Mouse (Mus musculus) liver, postnatal 0 days (tissue): ENCODE measurements around the gene Gstm2. TPM values are rescaled to one million over a fixed set of nuclear protein-coding genes. Genes with fewer than 3 reads are reported as not detected.
A peak's percentile ranks its signal among the peaks of the same experiment; 100 is the strongest.

Source experiments
- ATAC-seq: fragments of 200-750 bp; cut with Nextera tagmentation; 2 replicates; pipeline ENCODE4 v1.8.0; 2017; ENCODE audit warnings: mild to moderate bottlenecking, moderate library complexity
- DNase-seq: peaks from one replicate; pipeline ENCODE4 v3.0.0-alpha.2; 2016
- H3K27ac ChIP-seq: fragments of 300-500 bp; sonication (generic); 2 replicates; pipeline ENCODE4 v1.5.1; 2014; ENCODE audit warnings: antibody characterized with exemption, moderate library complexity, mild to moderate bottlenecking, low read depth
- H3K27me3 ChIP-seq: fragments of 300-500 bp; sonication (generic); 2 replicates; pipeline ENCODE4 v1.6.1; 2014; ENCODE audit warnings: low read length, control low read depth, mixed read lengths; ENCODE audit not compliant: insufficient read depth
- H3K36me3 ChIP-seq: fragments of 300-500 bp; sonication (generic); replicated peaks from 2 replicates; pipeline ENCODE4 v1.6.1; 2014; ENCODE audit warnings: mild to moderate bottlenecking, control low read depth, low read length, moderate library complexity, mixed read lengths; ENCODE audit not compliant: insufficient read depth
- H3K4me1 ChIP-seq: fragments of 300-500 bp; sonication (generic); 2 replicates; pipeline ENCODE4 v1.6.1; 2014; ENCODE audit warnings: antibody characterized with exemption, mild to moderate bottlenecking, control low read depth; ENCODE audit not compliant: insufficient read depth
- H3K4me2 ChIP-seq: fragments of 300-500 bp; sonication (generic); 2 replicates; pipeline ENCODE4 v1.6.1; 2014; ENCODE audit warnings: low read depth, mild to moderate bottlenecking, low read length, moderate library complexity, mixed read lengths
- H3K4me3 ChIP-seq: fragments of 300-500 bp; sonication (generic); 2 replicates; pipeline ENCODE4 v1.5.1; 2014; ENCODE audit warnings: low read depth, low read length
- H3K9ac ChIP-seq: fragments of 300-500 bp; sonication (generic); replicated peaks from 2 replicates; pipeline ENCODE4 v1.6.1; 2014; ENCODE audit warnings: mild to moderate bottlenecking, moderate library complexity
- H3K9me3 ChIP-seq: fragments of 300-500 bp; sonication (generic); 2 replicates; pipeline ENCODE4 v1.6.1; 2016; ENCODE audit warnings: mild to moderate bottlenecking, control low read depth, low read length, mixed read lengths
- CTCF ChIP-seq: sonication (generic); IDR thresholded peaks from 2 replicates; pipeline ENCODE4 v1.5.1; 2016; ENCODE audit warnings: antibody characterized with exemption, low read depth
- EP300 ChIP-seq: IDR thresholded peaks from 2 replicates; pipeline ENCODE4 v1.6.1; 2016; ENCODE audit warnings: antibody characterized with exemption, low read depth, mild to moderate bottlenecking
- WGBS: fragments of 180-500 bp; shearing (Covaris S2); extraction: QIAGEN DNeasy Blood & Tissue Kit; methylation state at CpG from one replicate; pipeline ENCODE4 v1.1.7; 2014; ENCODE audit not compliant: insufficient replicate concordance; 5-methylcytosine and 5-hydroxymethylcytosine counted together
- polyA plus RNA-seq: library from polyadenylated mRNA; unstranded; fragments of >200 nt; fragmentation: Nextera tagmentation; extraction: Ambion mirVana; gene quantifications from 2 replicates; pipeline ENCODE4 v1.2.1, GENCODE M21; 2015

Gstm2 gene
- polyA plus RNA-seq, 1 experiment from 2014 or later, result 11.7 TPM

DNA sequence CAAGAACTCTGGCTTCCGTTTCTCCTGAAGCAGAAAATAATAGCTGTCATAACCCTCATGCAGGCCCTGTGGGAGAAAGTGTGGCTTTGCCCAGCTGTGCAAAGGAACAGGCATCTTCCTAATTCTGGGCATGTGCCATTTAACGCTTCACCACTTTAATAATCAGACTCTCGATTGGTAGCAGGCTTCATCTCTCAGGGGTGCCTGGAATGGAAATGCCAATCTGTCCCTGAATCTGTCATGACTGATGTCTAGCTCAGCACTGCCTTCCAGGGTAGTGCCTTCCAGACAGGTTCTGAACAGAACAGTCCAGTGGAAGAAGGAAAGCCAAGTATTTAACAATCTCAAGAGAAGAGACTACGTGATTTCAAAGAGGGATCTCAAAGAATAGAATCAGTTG, 45.0 kb downstream of the Gstm2 start:
- no peak overlapping the region for H3K27ac ChIP-seq
- 81% methylated on average over 4 of the region's 4 CpGs for WGBS

DNA sequence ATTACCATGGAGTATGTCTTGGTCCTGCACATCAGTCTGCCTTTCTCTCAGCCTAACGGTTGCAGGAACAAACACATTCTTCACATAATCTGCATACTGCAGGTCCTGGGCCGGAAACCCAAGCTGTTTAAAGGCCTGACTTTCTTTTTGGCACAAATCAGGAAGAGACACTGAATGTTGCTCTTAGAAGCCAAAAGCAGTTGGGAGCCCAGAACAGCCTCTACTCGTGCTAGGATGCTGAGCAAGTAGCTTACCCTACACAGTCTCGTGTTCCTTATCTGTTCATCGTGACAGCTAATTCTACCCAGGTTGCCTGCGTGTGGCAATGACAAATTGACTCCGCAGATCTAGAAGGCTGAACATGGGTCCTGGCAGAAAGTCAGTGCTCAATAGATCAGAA, 45.7 kb downstream of the Gstm2 start:
- Histone ChIP-seq H3K4me3 (no peak overlapping the region), H3K27ac (no peak overlapping the region), H3K36me3 (no peaks in the 10 kb centered on the region), H3K4me1 (peaks cover 3% of the 10 kb centered on the region; the same call in 1 of the 2 replicates), H3K27me3 (no peaks in the 10 kb centered on the region), H3K9me3 (no peaks in the 10 kb centered on the region), H3K4me2 (no peak overlapping the region), H3K9ac (no peak overlapping the region)
- DNase-seq (no peak), ATAC-seq (no peak)
- WGBS, result 72% methylated on average over 7 of the region's 7 CpGs
- no peak for TF ChIP-seq EP300
- no peak for TF ChIP-seq CTCF

More for the DNA sequence above, 45.0 kb downstream of the Gstm2 start:
- Histone ChIP-seq H3K9me3 (no peaks in the 10 kb centered on the region), H3K4me2 (no peak overlapping the region), H3K9ac (no peak overlapping the region), H3K27me3 (no peaks in the 10 kb centered on the region), H3K36me3 (no peaks in the 10 kb centered on the region), H3K4me1 (peaks cover 3% of the 10 kb centered on the region; the same call in 1 of the 2 replicates), H3K4me3 (no peak overlapping the region)
- DNase-seq, result no peak
- TF ChIP-seq EP300 (no peak), CTCF (no peak)
- no peak for ATAC-seq

DNA sequence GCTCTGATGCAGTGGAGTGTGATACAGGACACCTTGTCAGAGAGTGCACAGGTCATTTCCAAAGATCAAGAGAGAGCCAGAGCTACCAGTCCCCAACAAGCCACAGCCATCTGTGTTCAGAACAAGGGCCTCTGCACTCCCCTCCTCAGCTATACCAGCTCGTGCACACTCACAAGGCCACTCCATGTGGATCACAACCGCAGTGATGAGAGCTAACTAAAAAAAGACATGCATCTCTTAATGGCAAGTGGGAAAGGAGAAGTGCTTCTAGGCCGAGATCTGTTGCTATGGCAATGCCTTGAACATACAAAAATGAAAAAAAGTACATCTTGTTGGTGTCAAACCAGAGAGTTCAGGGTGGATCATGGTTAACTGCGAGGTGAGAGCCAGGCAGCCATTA, 46.4 kb downstream of the Gstm2 start:
- Histone ChIP-seq H3K4me1 (peaks cover 3% of the 10 kb centered on the region; the same call in 1 of the 2 replicates), H3K9ac (no peak overlapping the region), H3K4me3 (no peak overlapping the region), H3K27me3 (no peaks in the 10 kb centered on the region), H3K9me3 (no peaks in the 10 kb centered on the region), H3K4me2 (no peak overlapping the region), H3K36me3 (no peaks in the 10 kb centered on the region), H3K27ac (no peak overlapping the region)
- DNase-seq (no peak), ATAC-seq (no peak)
- no peak for TF ChIP-seq EP300
- TF ChIP-seq CTCF, result no peak
- WGBS, result 49% methylated on average over 4 of the region's 4 CpGs

DNA sequence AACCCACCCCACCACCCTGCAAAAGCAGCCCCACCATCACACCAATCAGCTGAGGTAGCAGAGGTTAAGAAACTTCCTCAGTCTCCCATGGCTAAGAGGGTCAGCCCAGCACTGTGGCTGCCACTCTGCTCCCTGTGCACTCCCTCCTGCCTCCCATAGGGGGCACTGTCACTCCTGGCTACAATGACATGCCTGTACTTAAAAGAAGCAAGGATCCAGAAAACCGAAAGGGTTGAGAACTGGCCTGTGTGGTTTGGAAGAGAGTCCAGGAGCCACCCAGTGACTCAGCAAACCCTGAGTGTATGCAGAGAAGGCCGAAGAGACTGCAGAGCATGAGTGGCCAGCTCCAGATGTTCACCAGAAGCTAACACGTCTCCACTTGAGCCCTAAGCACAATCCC, 46.9 kb downstream of the Gstm2 start:
- Histone ChIP-seq H3K9me3 (no peaks in the 10 kb centered on the region), H3K4me1 (peaks cover 3% of the 10 kb centered on the region; the same call in 1 of the 2 replicates), H3K4me2 (no peak overlapping the region), H3K4me3 (no peak overlapping the region), H3K27me3 (no peaks in the 10 kb centered on the region), H3K27ac (no peak overlapping the region), H3K36me3 (no peaks in the 10 kb centered on the region), H3K9ac (peak overlapping the region; percentile 21; the same call in 1 of the 2 replicates)
- 24% methylated on average over 3 of the region's 3 CpGs for WGBS
- TF ChIP-seq EP300 (no peak), CTCF (peak; percentile 90)
- DNase-seq, result peak; percentile 63
- peak; percentile 35; the same call in 1 of the 2 replicates for ATAC-seq

DNA sequence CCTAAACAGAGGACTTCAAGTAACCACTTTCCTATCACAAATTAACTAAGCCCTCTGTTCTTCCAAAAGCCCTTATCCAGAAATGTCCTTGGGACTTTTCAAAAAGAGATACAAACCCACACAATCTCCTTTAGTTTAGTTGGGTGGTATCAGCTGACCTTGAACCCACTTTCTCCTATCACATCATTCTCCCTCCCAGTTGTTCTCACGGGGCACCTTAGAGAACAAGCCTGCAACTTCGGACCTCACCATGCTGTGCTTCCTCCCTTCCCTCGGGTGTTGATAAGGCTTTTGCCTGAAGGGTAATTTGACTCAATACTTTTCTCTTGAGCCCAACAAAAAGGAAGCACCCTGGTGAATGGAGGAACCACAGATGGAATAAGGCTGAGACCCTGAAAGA, 50.4 kb downstream of the Gstm2 start:
- Histone ChIP-seq H3K9ac (no peak overlapping the region), H3K9me3 (no peaks in the 10 kb centered on the region), H3K4me1 (peaks cover 11% of the 10 kb centered on the region), H3K4me2 (no peak overlapping the region), H3K27ac (no peak overlapping the region), H3K36me3 (no peaks in the 10 kb centered on the region), H3K27me3 (no peaks in the 10 kb centered on the region), H3K4me3 (no peak overlapping the region)
- TF ChIP-seq CTCF, result no peak
- TF ChIP-seq EP300, result no peak
- no peak for ATAC-seq
- DNase-seq, result no peak
- WGBS, result 26% methylated on average over 3 of the region's 3 CpGs

DNA sequence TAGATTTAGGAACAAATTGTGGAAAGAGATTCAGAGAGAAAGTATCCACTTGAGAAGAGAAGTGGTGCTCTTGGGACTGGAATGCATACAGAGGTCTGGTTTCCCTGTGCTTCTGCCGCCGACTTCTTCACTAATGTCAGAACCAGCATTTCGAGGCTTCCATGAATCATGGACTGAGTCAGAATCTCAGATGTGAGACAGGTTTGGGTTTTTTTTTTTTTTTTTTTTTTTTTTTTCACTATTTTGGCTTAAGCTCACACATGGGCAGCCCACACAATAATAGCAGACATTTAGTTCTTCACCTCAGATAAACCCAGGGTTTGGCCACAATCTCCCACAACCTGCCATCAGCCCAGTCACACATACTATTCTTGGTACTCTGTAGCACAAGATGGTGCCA, 51.0 kb downstream of the Gstm2 start:
- no peak for ATAC-seq
- no peak overlapping the region for H3K27ac ChIP-seq
- no peak overlapping the region for H3K4me2 ChIP-seq
- no peaks in the 10 kb centered on the region for H3K9me3 ChIP-seq
- no peak for TF ChIP-seq EP300
- TF ChIP-seq CTCF, result no peak
- no peak overlapping the region for H3K9ac ChIP-seq
- H3K4me1 ChIP-seq, result peaks cover 15% of the 10 kb centered on the region
- H3K36me3 ChIP-seq, result no peaks in the 10 kb centered on the region
- no peak for DNase-seq
- H3K27me3 ChIP-seq, result no peaks in the 10 kb centered on the region
- WGBS, result 74% methylated on average over 3 of the region's 3 CpGs
- no peak overlapping the region for H3K4me3 ChIP-seq

DNA sequence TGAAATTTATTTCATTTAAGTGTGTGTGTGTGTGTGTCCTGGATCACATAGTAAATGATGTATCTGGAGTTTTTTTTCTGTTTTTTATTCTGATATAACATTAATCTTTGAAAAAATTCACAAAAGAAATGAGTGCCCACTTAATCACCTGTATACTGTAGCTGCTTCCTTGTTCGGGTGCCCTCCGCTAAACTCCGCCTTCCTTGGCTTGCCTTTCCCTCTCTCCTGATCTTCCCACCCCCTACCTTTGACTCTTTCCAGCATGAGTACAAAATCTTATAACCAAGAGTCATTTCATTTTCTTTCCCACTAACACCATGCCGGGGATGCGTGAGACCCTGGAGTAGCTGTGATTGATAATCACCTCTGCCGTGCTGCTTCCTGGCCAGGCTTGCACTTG, 54.1 kb downstream of the Gstm2 start:
- 0 out of 2 replicates have a peak overlapping the region, but pooled peaks have one; percentile 26 for H3K9ac ChIP-seq
- TF ChIP-seq CTCF (no peak), EP300 (no peak)
- 74% methylated on average over 6 of the region's 6 CpGs for WGBS
- DNase-seq, result no peak
- H3K4me1 ChIP-seq, result peaks cover 13% of the 10 kb centered on the region
- no peaks in the 10 kb centered on the region for H3K27me3 ChIP-seq
- no peak overlapping the region for H3K4me2 ChIP-seq
- ATAC-seq, result 0 out of 2 replicates have a peak, but pooled peaks have one; percentile 14
- H3K27ac ChIP-seq, result peak overlapping the region; percentile 86
- no peaks in the 10 kb centered on the region for H3K9me3 ChIP-seq
- H3K36me3 ChIP-seq, result no peaks in the 10 kb centered on the region
- no peak overlapping the region for H3K4me3 ChIP-seq

Other genes with a start within 250 kb of the Gstm2 start
- 6.6 and 7.2 TPM in 2 replicates for gene Csf1, start 226.0 kb downstream of the Gstm2 start, polyA plus RNA-seq
- gene Eps8l3, start 109.2 kb downstream of the Gstm2 start, polyA plus RNA-seq, result not detected in 2 replicates
- gene Gstm5, start 90.6 kb downstream of the Gstm2 start, polyA plus RNA-seq, result 126 and 134 TPM in 2 replicates
- 39.2 and 42.2 TPM in 2 replicates for gene Gstm7, start 54.6 kb downstream of the Gstm2 start, polyA plus RNA-seq
- 17.2 and 18.0 TPM in 2 replicates for gene Gstm6, start 42.7 kb downstream of the Gstm2 start, polyA plus RNA-seq
- 1.9 and 2.0 TPM in 2 replicates for gene Gstm3, start 17.2 kb downstream of the Gstm2 start, polyA plus RNA-seq
- 188 and 211 TPM in 2 replicates for gene Gstm1, start 31.5 kb upstream of the Gstm2 start, polyA plus RNA-seq
- gene Gstm4, start 58.4 kb upstream of the Gstm2 start, polyA plus RNA-seq, result 12.9 and 13.5 TPM in 2 replicates
- 17.3 and 23.0 TPM in 2 replicates for gene Ampd2, start 100.2 kb upstream of the Gstm2 start, polyA plus RNA-seq
- gene Gnat2, start 106.3 kb upstream of the Gstm2 start, polyA plus RNA-seq, result 1.6 and 1.7 TPM in 2 replicates
- 41.9 and 49.1 TPM in 2 replicates for gene Gnai3, start 159.7 kb upstream of the Gstm2 start, polyA plus RNA-seq
- not detected in 2 replicates for gene Gpr61, start 168.4 kb upstream of the Gstm2 start, polyA plus RNA-seq
- 1.2 and 1.5 TPM in 2 replicates for gene Amigo1, start 199.9 kb upstream of the Gstm2 start, polyA plus RNA-seq
- gene Cyb561d1, start 214.8 kb upstream of the Gstm2 start, polyA plus RNA-seq, result 1.5 and 1.6 TPM in 2 replicates
- gene Atxn7l2, start 224.5 kb upstream of the Gstm2 start, polyA plus RNA-seq, result 1.4 TPM in 2 replicates
- gene Sypl2, start 240.2 kb upstream of the Gstm2 start, polyA plus RNA-seq, result 0.05 and 0.79 TPM in 2 replicates